ENCODE assay signal across 8 mouse cellular contexts in genomic region chr12:69891721-69892120, GRCm38 (mm10). TPM values are rescaled to one million over a fixed set of nuclear protein-coding genes. Genes with fewer than 3 reads are reported as not detected.
A peak's percentile ranks its signal among the peaks of the same experiment; 100 is the strongest.
DNase-seq lines count a peak whose midpoint lies in the region; ATAC-seq and TF ChIP-seq lines count a peak whose summit lies in the region.

No protein-coding gene starts in this region.

- TF ChIP-seq POLR2A in thymus, adult 2 months (IDR thresholded peaks at IDR 0.05; ENCODE audit: control insufficient read depth, extremely low read depth, insufficient read depth, low read length, poor library complexity): no peak

- peak overlapping the region; percentile 99 for H3K27ac ChIP-seq in gastrocnemius, adult 2 months
- no peak overlapping the region for H3K27ac ChIP-seq in thymus, adult 2 months (ENCODE audit: control insufficient read depth, insufficient read depth, low read length)
- H3K27ac ChIP-seq in liver, embryonic 12.5 days: peak overlapping the region; percentile 93

- no peaks in the 10 kb centered on the region; the same call in 1 of the 2 replicates for H3K27me3 ChIP-seq in thymus, adult 2 months (ENCODE audit: control insufficient read depth, insufficient read depth, low read length)
- no peaks in the 10 kb centered on the region for H3K27me3 ChIP-seq in liver, embryonic 12.5 days (replicated peaks)

- no peak for DNase-seq in gastrocnemius, adult 2 months
- DNase-seq in gastrocnemius, adult 8-10 months (ENCODE audit: low spot score in 2 of 2): no peak
- no peak for DNase-seq in thymus, adult 2 months
- DNase-seq in thymus, postnatal 14 days: no peak
- no peak for DNase-seq in urinary bladder, postnatal 14 days (ENCODE audit: low spot score)
- DNase-seq in cerebellum, postnatal 4 days (ENCODE audit: low spot score in 2 of 2): no peak

- peak overlapping the region; percentile 93 for H3K4me3 ChIP-seq in gastrocnemius, adult 2 months
- peak overlapping the region; percentile 80 for H3K4me3 ChIP-seq in thymus, adult 2 months (ENCODE audit: control insufficient read depth, insufficient read depth, low read length)
- peak overlapping the region; percentile 94 for H3K4me3 ChIP-seq in liver, embryonic 12.5 days

- no peaks in the 10 kb centered on the region for H3K9me3 ChIP-seq in liver, embryonic 12.5 days (replicated peaks)

- WGBS in thymus, adult 2 months: 75% methylated on average over 3 of the region's 3 CpGs
- WGBS in liver, embryonic 12.5 days (ENCODE audit: insufficient replicate concordance): 55% methylated on average over 3 of the region's 3 CpGs

- ATAC-seq in liver, embryonic 12.5 days: no peak
- no peak for ATAC-seq in activated CD4-positive, CD25-positive, alpha-beta regulatory T cell, adult 4 months

- H3K9ac ChIP-seq in liver, embryonic 12.5 days: peak overlapping the region; percentile 97

- peak overlapping the region; percentile 84 for H3K4me2 ChIP-seq in liver, embryonic 12.5 days

- intact Hi-C loops in gastrocnemius, adult 2 months (cut with DNase I): loop anchor here (5.0 kb wide), 1 partner anchor 39 kb away; no protein-coding TSS in a partner anchor

- TF ChIP-seq CTCF in gastrocnemius, adult 2 months (IDR thresholded peaks at IDR 0.05): no peak
- no peak for TF ChIP-seq CTCF in thymus, adult 2 months (IDR thresholded peaks at IDR 0.05; ENCODE audit: borderline replicate concordance, control insufficient read depth, extremely low read depth, insufficient read depth, low read length, poor library complexity)

- no peaks in the 10 kb centered on the region for H3K36me3 ChIP-seq in thymus, adult 2 months (ENCODE audit: control insufficient read depth, insufficient read depth, low read length)
- peaks cover 27% of the 10 kb centered on the region for H3K36me3 ChIP-seq in liver, embryonic 12.5 days

- H3K4me1 ChIP-seq in thymus, adult 2 months (replicated peaks; ENCODE audit: control insufficient read depth, insufficient read depth, low read length): peaks cover 10% of the 10 kb centered on the region
- peaks cover 52% of the 10 kb centered on the region for H3K4me1 ChIP-seq in liver, embryonic 12.5 days

RNA-seq across cellular contexts. Expression of gene Atl1, which starts 0.7 kb away (rescaled TPM):
- total RNA-seq in gastrocnemius, adult 2 months (2021): 1 to 10 TPM; 2.1 to 2.2 TPM
- total RNA-seq in gastrocnemius, adult 8-10 months (2022): 1 to 10 TPM in 3 of 4 experiments, under 1 TPM in 1; 0.87 to 3.8 (median 1.8) TPM
- polyA plus RNA-seq in thymus, adult 2 months (2012; rRNA removed): 0.75 and 0.91 TPM in 2 replicates
- 1.7 and 2.2 TPM in 2 replicates for polyA plus RNA-seq in liver, embryonic 12.5 days (2016; fragmentation: Nextera tagmentation; extraction: Ambion mirVana)
- polyA plus RNA-seq in activated CD4-positive, CD25-positive, alpha-beta regulatory T cell, adult 4 months (2017; shearing (Covaris generic)): under 1 TPM in 1 of 2 experiments, not detected in 1; 0.91 TPM

RNA-seq across cellular contexts. Expression of gene Map4k5, which starts 1.3 kb away (rescaled TPM):
- 10 to 100 TPM; 22.9 to 25.9 TPM for total RNA-seq in gastrocnemius, adult 2 months (2021)
- total RNA-seq in gastrocnemius, adult 8-10 months (2022): 10 to 100 TPM; 19.7 to 22.9 (median 22.4) TPM
- polyA plus RNA-seq in thymus, adult 2 months (2012; rRNA removed): 11.3 and 17.1 TPM in 2 replicates
- polyA plus RNA-seq in liver, embryonic 12.5 days (2016; fragmentation: Nextera tagmentation; extraction: Ambion mirVana): 31.8 and 34.1 TPM in 2 replicates
- 1 to 10 TPM; 2.9 to 3.3 TPM for polyA plus RNA-seq in activated CD4-positive, CD25-positive, alpha-beta regulatory T cell, adult 4 months (2017; shearing (Covaris generic))
